Mouse (Mus musculus) B cell, adult 2 months (primary cell): ENCODE results near the gene Actg2.

Source experiments
- DNase-seq, 2 experiments: peaks; one replicate each; pipeline ENCODE4 v3.0.0; 2022

Actg2 gene

GRCm38 (mm10) chr6:83510210-83510609 lies 25.9 kb downstream of the Actg2 start:
- no peak for DNase-seq

GRCm38 (mm10) chr6:83509442-83509841 lies 26.6 kb downstream of the Actg2 start:
- DNase-seq: no peak

- DNase-seq: no peak
Observed at GRCm38 (mm10) chr6:83507168-83507546, 28.9 kb downstream of the Actg2 start.

DNA sequence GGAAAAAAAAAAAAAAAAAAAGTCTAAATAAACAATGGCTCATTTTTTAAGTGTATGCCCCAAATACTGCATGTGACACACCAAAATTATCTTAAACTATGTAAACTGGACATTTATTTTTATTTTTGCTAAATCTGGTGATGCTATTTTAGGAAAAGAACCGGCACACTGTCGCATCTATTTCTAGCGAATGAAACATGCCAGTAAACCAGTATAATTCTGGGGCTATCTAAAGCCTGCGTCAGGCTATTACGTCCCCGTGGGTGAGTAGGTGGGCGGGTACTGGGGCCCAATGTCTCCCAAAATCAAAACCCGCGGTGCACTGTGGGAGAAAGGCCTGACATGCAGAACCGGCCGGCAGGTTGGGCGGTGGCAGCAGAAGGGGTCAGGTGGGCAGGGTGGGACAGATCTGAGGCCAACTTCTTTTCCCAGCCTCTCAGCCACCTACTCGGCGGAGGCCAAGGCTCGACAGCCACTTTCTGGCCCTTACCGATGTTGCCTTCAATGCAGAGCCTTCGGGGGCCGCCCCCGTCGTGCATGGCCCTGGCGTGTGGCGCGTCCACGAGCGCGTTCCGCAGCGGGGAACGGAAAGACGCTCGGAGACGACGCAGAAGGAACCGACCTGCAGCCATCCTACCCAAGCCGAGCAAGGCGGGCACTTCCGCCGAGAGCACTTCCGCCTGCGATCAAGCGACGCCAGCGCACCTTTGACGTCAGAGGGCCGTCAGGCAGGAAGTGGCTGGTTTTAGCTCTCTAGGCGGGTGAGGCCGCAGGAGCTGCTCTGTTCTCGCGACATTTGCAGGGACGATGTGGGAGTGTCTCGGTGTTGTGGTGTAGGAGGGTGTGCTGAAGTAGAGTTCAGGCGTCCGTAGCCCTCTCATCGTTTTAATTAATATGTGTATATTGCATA lies 29.6 kb downstream of the Actg2 start, which contains the start of gene Dguok:
Dguok (minus strand) TSS at position 712 of the 910 bp plus-strand sequence.
- DNase-seq: peak; percentile 97

GRCm38 (mm10) chr6:83505554-83505953 lies 30.5 kb downstream of the Actg2 start:
- no peak for DNase-seq

- no peak for DNase-seq
Observed at GRCm38 (mm10) chr6:83503361-83503760, 32.7 kb downstream of the Actg2 start.

DNA sequence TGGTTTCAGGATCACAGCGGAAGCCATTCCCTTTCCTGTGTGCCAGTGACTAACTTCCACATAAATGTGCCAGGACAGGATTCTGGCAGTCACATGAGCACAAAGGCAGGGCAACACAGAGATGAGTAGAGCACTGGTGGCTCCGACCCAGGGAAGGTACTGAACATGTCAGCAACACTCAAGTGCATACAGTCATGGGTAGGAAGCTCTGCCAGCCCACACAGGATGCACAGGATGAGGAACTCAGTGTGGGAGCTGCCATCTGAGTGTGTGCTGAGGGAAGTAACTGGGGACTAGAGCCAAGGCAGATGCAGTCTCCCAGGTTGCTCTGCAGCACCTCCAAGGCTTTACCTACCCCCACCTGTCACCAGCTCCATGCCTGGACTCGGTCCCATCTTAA lies 33.4 kb downstream of the Actg2 start:
- DNase-seq: no peak

DNA sequence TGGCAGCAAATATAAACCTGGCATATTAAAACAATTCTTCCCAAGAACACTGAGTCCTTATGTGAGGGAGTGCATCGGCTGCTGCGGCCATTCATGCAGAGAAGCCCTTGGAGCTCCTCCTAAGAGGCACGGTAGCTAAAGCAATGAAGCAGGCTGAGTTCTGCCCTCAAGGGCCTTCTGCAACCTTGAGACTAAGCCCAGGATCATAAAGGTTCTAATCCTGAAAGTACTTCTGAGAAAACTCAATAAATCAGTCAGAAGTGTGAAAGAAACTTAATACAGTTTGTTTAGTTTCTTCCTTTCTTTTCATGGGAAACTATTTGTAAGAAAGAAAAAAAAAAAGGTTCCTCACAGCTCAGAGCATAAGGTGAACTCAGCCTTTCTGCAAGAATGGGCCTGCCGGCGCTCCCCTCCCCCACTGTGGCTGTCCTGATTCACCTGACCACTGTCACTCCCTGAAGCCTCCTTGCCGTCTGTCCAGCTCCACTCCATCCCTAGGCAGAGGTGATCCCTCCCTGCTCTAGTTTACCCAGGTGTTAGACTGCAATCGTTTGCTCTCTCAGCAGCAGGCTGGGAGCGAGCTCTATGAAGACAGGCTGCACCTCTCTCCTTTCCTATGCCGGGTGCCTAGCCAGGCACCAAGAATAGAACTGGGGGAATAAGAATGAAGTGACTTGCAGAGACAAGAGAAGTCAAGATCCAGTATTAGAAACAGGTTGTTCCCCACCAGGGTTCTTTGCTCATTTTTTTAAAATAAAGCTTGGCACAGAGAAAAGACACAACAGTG lies 34.3 kb downstream of the Actg2 start:
- no peak for DNase-seq

DNA sequence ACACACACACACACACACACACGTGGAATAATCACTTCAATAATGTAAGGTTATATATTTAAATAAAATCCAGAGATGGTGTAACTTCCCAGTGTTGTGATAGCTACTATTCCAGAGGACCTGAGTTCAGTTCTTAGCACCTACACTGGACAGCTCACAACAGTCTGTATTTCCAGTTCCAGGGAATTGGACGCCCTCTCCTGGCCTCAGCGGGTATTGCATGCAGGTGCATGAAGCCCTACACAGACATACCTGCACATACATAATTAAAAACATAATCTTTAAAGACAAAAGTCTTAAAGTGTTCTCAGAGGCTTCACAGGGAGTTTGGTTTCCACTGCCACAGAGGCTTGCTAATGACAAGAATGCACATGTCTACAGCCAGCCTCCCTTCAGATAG lies 35.6 kb downstream of the Actg2 start:
- peak; percentile 66 to 70 for DNase-seq

DNA sequence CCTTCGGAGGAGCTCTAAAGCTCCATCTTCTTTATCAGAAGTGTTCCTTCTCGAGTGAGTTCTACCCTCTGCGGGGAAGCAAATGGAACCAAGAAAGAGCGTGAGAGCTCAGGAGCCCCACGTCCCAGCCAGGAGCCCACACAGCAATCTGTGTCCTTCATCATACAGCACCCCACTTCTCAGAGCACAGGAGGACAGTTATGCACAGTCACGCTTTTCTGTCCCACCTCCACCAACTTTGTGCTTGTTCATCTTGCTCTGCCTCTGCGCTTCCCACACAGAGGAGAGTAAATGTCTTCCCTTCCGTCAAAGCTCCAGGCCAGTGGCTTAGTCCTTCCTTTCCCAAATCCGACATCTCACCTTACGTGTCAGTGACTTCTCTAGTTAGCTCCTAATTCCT lies 37.0 kb downstream of the Actg2 start:
- no peak for DNase-seq

DNA sequence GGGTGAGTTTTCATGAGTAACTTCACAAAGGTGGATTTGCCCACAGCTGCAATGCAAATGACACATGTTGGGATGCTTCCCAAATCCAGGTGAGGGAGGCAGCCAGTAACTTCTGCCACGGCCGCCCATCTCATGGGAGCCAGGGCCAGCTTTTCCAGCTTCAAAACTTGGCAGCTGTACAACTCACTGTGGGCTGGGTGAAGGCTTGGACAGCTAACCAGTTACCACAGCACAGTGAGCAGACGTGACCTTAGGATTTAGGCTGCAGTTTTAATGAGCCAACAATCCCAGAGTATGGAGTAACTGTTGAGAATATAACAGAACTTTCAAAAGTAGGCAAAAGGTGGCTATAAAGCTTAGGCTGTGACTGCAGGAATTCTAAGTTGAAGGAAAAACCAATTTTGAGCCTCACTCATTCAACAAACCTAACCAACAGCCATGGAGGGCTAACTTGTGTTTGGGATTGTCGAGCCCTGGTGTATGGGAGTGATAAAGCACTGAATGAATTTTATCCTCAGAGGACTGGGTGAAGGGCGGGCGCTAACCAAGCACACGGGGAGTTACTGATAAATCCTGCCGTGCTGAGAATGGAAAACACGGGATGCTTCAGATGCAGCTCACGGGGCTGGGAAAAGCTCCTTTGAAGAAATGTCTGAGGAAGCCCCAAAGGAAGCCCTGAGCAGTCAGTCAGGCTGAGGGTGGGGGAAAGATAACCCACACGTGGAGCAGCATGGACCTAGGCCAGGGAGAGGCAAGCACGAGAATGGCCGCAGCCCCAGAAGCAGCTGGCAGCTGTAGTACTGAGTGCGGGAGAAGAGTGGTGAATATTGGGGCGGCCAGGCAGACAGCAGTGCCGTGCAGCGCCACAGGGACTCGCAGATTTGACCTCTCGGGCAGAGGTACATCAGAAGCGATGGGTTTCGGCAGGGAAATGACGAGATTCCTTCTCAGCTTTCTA lies 39.0 kb downstream of the Actg2 start:
- no peak for DNase-seq

DNA sequence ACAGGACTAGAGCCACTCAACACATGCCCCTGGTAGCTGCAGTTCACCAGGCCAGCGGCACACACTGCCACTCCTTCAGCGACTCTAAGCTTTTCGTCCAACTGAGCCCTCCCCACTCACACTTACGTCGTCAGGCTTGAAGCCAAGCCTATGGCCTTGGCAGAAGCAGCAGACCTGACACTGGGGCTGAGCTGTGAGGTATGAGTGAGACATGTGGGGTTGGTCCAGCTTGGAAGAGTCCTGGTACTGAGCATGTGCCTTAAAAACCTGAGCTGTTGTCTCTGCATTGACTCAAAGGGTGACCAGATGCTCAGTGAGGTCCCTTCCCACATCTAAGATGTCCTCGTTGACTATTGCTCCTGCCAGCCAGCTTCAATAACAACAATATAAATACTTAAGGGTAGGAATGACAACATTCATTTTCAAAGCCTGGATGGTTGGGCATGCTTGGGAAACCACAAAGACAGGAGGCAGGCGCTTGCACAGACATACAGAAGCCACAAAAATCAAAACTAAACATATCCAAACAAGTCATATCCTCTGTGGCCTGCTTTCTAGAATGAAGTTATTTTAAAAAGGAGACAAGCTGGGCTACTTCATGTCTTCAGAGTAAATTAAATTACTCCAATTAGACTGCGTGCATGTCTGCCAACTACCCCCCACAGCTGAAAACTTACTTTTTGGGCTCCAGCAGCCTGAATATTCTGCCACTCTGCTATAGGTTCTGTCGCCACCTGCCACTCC lies 39.9 kb downstream of the Actg2 start:
- DNase-seq: no peak

GRCm38 (mm10) chr6:83490622-83491021 lies 45.4 kb downstream of the Actg2 start:
- no peak for DNase-seq

DNA sequence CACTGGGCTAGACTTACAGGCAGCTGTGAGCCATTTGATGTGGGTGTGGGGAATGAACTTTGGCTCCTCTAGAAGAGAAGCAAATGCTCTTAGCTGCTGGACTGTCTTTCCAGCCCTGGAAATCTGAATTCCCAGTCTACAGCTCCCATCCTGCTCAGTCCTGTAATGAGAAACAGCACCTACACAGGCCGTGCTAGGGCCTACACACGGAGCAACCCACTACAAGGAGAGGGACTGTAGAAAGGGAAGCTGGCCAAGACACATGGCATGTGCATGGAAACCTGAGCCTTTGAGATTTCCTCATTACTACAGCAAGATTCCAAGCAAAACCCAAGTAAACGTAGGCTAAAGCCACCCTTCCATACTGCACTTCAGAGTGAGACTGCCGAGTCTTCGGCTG lies 47.9 kb downstream of the Actg2 start:
- DNase-seq: no peak

GRCm38 (mm10) chr6:83487298-83487697 lies 48.8 kb downstream of the Actg2 start:
- no peak for DNase-seq

GRCm38 (mm10) chr6:83485854-83486253 lies 50.2 kb downstream of the Actg2 start:
- no peak for DNase-seq

DNA sequence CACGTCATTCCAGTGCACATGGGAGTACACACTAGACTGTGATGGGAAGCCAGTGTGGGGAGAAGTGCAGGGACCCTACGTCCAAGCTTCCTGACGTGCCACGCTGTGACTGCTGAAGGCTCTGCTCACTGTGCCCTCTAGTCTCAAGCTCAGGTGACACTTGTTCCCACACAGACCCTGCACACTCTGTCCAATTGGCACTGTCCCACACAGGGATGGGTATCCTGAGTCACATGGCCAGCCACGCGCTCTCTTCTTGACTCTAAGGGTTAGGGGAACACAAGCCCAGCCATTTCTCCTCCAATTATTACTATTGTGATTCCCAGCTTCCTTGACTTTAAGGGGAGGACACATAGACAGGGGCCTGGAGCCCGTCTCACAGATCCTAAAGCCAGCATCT lies 52.3 kb downstream of the Actg2 start:
- no peak for DNase-seq

DNA sequence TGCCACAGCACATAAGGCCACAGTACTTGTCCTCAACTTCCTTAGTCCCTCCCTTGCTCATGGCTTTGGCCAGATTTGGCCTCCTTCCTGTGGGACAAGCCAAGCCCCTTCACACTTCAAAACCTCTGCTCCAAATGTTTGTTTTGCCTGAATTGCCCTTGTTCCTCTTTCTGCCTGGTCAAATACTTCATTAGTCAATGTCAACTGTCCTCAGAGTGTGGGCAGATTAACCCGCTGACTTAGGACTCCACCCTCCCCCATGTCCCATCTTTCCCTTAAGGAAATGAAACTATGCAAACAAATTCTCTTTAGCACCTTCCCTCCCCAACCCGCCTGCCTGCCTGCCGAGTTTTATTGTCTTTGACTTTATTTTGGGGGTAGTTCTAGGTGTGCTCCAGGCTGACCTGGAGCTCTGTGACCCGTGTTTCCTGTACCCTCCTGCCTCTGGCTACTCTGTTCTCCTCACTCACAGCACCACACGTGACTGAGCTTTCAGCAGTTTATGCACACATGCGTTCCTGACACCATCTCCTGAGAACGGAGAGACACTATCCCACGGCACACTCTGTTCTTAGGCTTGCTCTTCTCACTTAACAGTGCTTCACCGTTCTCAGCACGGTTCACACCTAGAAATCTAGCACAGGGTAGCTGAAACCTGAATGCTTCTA lies 53.5 kb downstream of the Actg2 start:
- DNase-seq: peak; percentile 52 to 62

DNA sequence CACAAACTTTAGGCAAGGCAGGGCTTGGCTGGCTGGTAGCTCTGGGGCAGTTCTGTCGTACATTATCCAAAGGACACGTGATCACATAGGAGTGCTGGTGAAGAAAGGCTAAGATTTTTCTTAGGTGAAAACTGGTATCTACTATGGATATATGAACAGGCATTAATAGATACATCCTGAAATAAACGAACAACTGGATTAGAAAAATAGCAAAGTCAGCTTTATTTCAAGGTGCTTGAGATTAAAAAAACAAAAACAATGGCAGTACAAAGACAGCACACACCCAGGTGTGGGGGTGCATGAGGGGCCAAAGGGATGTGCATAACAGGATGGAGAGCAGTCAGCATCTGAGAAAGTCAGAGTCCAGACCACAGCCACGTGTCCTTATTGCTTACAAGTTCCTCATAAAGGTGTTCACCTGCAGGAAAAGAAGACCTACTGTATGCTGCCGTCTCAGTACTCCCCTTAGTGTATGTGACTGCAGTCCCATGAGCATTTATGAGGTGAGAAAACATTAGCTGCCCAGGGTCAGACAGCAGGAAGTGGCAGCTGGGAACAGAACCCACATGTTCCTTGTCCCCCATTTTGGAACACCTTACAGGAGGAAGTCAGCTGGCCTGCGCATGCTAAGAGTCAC lies 55.9 kb downstream of the Actg2 start:
- DNase-seq: peak; percentile 49 to 52

DNA sequence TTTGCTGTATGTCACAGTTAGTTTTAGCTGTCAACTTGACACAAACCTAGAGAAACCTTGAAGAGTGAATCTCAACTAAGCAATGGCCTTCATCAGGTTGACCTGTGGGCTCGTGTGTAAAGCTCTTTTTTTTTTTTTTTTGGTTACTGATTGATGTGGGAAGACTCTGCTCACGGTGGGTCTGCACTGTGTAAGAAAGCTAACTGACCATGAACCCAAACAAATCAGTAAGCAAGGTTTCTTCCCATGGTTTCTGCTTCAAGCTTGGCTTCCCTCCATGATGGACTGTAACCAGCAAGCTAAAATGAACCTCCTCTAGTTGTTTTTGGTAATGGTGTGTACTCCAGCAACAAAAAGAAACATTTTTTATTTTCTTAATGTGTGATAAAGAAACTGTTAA lies 56.9 kb downstream of the Actg2 start:
- DNase-seq: no peak

- peak; percentile 40 to 53 for DNase-seq
Observed at GRCm38 (mm10) chr6:83478628-83479027, 57.4 kb downstream of the Actg2 start.
